Mouse (Mus musculus) gastrocnemius, adult 8-10 months (tissue): ENCODE measurements around the gene Gm20458. TPM values are rescaled to one million over a fixed set of nuclear protein-coding genes. Genes with fewer than 3 reads are reported as not detected.

Source experiments
- DNase-seq, 2 experiments: peaks; one replicate each; pipeline ENCODE4 v3.0.0; 2022; ENCODE audit warnings: low spot score in 2 of 2
- total RNA-seq, 4 experiments: library from RNA; stranded (reverse); gene quantifications; 2 replicates each; pipeline ENCODE4 v1.2.4; 2022

Gm20458 gene
- total RNA-seq, 4 experiments from 2014 or later, result 3.8 to 12.1 (median 11.8) TPM; not detected in 1

DNA sequence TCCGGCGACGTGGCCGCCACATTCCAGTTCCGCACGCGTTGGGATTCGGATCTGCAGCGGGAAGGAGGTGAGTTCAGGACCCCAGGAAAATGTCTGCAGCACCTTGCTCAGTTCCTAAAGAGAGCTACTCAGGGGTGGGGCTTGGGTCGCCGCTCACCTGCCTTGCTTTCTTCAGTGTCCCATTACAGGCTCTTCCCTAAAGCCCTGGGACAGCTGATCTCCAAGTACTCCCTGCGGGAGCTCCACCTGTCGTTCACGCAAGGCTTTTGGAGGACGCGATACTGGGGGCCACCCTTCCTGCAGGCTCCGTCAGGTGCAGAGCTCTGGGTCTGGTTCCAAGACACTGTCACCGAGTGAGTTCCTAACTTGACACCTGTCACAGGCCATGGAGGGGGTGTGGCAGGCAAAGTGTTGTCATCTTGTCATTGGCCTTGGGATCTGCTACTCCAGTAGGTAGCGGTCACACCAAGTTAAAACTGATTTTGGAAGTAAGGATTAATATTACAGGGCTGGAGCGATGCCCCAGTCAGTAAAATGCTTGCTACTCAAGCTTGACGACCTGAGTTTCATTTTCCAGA is 37.0 kb downstream of the Gm20458 start:
- peak in 1 of 2 experiments; percentile 4 for DNase-seq

DNA sequence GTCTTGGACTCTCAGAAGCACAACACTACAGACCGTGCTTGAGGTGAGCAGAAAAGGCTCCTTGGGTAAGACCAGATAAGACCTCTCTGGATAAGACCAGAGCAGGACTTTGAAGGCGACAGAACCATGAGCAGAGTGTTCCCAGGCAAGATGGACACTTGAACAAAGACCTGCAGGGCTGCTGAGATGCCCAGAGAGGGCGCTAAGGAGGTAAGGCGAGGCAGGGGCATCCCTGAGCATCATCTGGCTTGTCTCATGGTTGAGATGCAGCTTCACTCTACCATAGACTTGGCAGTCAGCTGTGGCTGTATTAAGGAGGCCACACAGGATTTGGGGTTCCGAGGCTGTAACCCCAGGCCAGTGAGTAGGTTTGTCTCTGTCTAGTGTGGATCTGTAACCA is 38.5 kb downstream of the Gm20458 start:
- DNase-seq, result no peak

DNA sequence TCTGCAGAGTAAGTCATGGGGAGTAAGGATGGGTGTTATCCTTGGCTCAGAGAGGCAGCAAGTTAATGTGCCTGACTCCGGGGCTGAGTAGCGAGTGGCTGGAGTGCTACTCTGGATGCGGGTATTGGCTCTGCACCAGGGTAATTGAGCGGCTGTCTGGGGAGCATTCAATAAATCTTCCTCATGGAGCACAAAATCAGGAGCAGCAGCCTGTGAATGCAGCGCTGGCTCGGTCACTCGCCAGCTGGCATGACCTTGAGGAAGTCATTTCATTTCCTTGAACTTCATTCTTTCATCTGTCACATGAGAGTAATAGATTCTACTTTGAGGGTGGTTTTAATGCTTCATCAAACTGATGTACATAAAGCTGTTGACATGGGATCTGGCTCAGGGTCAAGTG is 39.7 kb downstream of the Gm20458 start:
- DNase-seq, result no peak

DNA sequence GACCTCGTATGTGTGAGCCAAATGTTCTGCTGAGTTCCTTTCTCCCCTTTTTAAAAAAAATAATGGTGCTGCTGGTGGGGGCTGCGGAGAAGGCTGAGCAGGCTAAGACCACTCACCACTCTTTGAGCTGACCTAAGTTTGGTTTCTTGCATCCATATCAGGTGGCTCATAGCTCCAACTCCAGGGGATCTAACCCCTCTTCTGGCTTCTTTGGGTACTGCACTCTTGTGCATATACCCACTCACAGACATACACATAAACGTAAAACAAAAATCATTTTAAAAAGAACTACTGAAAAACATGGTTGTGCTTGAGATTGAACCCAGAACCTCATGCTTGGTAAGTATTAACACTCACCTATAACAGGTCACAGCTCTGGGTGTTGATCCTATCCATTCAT is 44.2 kb downstream of the Gm20458 start:
- DNase-seq, result no peak

DNA sequence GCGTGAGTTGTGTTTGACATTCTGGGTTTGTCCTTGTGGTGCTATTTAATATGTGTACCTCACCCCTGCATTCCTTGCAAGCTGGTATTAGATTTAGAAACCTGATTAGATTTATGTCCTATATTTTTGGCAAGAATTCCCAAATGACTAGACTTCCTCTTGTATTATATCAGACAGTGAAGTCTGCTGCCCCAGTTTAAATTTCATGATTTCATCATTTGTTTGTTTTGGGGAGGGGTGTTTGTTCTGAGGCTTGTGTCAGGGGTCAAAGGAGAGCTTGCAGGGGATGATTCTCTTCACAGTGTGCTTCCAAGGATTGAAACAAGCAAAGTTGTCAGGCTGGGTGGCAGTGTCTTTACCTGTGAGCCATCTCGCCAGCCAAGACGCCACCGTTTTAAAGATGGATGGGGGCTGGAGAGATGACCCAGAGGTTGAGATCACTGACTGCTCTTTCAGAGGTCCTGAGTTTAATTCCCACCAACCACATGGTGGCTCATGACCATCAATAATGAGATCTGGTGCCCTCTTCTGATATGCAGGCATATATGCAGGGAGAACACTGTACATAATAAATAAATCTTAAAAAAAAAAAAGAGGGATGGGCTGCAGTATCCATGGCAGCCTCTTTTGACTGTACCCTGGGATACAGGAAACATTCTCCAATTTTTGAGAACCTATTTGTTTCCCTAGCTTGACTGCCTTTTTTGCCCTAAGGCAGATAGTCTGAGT is 45.0 kb downstream of the Gm20458 start:
- no peak for DNase-seq

DNA sequence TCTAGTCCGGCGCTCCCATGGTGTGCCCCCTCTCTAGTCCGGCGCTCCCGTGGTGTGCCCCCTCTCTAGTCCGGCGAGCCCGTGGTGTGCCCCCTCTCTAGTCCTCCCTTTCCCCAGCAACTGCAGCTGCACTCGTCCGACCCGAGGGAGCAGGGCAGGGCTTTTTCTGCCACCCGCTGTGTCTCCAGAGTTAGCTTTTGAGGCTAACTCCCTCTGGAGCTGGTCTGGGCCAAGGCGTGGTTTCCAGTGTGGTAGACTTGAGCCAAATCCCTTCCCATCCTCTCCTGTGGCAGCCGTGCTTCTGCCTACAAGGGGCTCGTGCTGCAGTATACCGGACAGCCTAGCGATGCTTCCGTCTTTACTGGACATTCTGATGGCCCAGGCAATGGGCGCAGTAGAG is 47.0 kb downstream of the Gm20458 start:
- DNase-seq, result no peak

DNA sequence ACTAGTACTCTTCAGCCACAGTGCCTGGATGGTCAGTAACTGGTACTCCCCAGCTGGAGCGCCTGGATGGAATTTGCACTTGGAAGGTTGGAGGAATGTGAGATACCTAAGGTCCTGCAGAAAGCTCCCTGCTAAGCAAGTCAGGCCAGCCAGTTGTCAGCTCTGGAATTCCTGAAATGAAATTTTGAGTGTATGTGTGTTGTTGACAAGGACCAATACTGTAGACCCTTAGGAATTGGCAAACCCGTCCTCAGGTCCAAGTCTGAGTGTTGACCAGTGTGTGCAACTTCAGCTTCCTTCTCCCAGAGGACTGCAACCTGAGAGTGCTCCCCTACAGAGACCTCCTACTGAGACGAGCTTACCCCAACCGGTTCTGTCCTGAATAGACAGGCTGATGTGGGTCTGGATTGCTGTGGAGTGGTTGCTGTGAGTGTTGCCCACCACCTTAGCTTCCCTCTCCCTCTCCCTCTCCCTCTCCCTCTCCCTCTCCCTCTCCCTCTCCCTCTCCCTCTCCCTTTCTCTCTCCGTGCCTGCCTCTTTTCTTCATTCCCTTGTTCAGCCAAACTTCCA is 49.9 kb downstream of the Gm20458 start:
- DNase-seq, result no peak

DNA sequence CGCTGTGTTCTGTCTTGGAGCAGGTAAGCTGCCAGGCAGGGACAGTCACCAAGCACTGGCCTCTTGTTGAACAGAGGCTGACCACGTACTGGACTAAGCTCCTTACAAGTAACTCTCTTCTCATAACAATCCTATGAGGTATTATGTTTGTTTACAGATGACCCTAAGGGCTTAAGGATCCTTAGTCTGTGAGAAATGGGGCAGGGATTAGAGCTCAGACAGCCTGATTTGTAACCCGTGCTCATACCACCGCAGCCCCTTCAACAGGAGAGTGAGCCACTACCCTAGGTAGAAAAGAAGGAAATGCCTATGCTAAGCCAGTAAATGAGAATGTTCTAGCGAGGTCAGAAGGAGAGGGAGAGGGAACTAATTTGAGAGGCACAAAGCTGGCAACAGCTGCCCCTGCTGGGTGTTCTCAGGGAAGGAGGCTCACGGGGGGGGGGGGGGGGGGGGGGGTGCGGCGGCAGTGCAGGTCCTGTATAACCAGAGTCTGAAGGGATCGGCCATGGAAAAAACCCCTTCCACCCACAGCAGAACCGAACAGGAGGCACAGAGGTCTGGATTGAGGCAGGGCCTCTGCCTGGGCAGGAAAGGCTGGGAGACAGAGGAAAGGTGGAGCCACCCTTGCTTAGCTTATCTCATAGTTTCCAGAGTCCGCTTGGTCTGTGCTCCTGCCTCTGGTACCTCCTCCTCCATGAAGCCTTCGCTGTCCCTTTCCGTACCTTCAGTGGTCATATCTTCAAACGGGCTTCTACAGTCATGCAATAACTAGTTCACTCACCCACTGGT is 51.5 kb downstream of the Gm20458 start:
- DNase-seq, result no peak

DNA sequence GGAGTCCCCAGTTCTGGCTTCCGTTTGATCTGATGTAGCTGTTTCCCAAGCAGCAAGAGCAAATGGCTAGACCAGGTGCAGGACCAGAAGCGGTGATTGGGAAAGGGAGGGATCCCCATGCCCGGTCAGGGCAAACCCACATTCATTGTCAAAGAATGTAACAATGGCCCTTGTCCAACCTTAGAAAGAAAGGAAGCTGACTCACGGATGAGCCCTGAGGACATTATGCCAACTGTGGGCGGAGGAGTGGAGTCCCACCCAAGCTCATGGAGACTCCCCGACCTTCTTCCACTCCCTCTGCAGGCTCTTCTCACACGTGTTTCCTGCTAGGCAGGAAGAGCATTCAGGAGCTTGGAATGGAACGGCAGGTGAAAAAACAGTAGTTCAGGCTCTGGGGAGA is 52.6 kb downstream of the Gm20458 start:
- no peak for DNase-seq

DNA sequence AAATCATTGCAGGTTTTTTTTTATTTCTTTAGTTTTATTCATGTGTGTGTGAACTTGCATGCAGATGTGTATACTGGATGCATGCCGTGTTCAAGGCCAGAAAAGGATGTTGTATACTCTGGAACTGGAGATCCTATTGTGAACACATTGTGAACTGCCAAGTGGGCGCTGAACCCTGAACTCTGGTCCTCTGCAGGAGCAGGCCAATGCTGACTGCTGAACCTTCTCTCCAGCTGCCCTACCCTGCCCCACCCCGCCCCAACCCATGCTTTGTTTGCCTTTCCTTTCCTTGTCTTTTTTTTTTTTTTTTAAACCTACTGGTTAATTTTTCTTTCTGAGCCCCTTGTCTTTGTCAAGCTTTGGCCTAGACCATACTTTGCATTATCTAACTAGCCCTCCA is 54.1 kb downstream of the Gm20458 start:
- no peak for DNase-seq

DNA sequence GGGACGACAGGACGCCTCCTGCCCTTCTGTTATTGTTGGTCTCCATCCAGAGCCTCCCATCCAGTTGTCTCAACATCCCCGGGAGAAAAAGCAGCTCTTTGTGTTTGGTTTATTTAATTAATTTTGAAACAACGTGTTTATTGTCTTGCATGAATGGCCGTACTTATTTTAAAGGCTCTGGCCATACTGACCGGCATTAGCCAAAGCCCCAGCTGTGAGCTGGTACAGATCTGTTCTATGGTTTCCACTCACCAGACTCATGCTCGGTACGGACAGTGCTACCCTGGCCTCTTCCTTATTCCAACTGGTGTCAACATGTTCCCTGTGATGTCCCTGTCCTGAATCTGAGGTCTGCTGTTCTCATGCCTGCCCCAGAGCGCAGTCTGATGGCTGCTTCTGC is 55.1 kb downstream of the Gm20458 start:
- DNase-seq, result no peak

DNA sequence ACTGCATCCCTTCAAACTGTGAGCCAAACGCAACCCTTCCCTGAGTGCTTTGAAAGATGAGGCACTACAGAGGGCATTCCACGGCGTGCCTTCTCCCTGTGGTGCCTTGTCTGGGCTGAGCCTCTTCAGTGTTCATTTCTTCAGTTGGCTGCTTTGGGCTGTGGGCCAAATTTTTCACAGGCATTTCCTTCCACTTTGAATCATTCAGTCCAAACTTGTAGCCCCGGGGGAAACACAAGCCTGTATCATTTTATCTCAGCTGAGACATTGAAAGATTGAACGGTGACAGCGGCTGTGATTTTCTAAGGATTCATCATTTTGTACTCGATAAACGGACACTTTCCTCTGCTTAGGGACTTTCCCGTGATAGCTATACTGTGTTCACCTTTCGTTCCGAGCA is 55.8 kb downstream of the Gm20458 start:
- no peak for DNase-seq

DNA sequence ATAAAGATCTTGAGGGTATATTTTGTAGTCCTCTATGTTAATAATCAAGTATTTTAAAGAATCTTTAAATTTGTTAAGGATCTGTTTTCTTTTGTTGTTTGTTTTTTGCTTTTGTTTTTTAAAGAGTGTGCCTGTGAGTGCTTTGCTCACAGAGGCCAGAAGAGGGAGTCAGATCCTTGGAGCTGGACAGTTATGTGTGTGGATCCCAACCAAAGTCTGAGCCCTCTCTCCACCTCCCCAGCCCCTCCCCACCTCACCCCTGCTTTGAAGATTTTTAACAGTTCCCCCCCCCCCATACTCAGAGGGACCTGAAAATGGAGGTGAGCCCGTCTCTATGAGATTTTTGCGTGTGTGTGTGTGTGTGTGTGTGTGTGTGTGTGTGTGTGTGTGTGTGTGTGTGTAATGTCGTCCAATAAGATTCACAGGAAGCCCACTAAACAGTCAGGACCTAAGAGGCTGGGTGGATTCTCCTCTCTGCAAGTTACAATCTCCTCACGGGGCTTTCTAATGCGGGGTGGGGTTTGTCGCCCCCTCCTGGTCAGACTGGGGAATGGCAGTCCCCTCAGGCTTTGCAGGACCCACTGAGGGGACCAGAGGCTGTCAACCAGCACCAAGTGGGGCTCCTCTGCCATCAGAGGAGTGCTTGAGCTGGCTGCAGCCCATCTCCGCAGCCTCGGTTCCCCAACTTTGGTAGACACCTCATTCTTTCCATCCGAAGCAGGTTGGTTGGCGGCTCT is 56.9 kb downstream of the Gm20458 start:
- DNase-seq, result peak; percentile 27 to 35

DNA sequence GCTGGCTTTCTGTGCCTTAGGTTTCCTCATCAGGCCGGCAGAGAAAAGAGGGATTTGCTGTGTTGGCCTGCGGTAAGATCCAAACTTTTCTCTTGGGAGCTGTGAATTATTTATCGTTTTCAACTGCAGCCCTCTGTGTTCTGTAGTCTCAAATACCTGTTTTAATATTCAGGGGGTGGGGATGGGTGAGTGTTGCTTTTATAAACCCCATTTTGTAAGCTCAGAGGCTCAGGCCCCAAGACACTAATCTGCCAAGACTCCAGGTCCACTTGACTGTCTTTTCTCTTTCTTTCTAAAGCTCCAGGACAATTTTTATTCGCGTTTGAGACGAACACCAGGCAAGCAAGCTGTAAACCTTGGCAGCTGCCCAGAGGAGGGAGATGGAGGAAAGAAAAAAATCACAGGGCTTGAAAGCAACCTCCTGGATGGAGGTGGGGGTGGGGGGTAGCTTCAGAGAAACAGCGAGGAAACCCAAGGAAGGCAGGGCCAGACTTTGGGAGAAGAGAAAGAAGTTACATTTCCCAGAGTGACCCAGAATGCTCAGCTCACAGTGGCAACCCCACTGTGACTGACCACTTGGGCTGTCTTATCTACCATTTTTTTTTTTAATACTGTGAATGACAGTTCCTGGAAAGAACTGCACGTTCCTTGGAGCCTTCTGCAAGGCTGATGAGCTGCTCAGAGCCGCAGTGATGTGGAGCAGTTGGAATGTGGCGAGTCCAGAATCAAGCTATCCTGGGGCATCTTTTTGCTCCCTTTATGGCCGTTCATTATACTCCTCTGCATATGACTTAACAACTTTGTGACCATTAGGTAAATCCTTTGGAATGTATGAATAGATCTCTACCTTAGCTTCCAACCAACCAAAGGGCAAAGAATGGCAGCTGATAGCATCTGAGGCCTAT is 57.8 kb downstream of the Gm20458 start:
- no peak for DNase-seq

DNA sequence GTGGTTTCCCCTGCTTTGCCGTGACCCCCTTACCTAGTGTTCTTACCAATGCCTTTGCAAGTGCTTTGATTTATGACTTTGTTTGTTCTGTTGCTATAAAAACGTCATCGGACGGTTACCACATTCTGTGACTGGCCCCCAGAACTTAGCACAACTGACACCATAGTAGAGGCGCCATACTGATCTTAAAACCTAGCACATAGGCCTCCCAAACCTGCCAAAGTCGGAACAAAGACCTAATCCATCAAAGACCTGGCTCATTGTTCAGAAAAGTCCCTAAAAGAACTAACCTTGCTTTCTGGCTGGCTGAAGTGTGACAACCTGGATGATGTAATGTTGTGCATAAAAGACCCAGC is 58.4 kb downstream of the Gm20458 start:
- DNase-seq, result no peak

DNA sequence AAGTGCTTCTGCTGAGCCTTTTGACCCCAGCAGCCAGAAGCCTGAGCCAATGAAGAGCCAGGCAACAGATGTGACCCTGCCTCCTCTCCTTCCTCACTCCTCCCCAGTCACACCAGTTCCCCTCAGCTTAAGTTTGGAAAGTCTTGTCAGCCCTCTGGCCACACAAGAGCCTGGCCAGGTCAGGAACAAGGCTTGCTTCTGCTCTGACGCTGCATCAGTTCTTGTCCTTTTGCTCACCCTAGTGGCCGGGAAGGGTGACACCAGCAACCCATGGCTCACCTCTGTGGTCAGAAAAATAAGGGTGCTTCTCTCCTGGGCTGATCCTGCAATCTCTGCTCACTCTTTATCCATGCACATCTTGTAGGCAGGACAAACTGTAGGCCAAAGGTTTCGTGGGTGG is 60.0 kb downstream of the Gm20458 start:
- peak in 1 of 2 experiments; percentile 20 for DNase-seq

DNA sequence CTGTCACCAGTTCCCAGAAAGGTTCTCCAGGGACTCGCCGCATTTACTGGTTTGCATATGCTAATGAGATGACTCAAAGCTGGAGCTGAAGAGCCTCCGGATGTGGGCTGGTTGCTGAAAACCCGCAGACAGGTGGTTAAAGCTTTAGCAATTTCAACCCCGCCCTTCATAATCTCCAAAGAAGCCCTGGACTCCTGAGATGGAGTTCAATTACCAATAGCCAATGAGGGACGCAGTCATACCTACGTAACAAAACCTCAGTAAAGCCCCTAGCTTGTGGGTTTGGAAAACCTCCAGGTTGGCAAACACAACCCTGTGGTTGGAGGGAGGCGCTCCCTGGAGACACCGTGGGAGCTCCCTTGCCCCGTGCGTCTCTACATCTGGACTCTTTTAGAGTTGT is 61.1 kb downstream of the Gm20458 start:
- no peak for DNase-seq

DNA sequence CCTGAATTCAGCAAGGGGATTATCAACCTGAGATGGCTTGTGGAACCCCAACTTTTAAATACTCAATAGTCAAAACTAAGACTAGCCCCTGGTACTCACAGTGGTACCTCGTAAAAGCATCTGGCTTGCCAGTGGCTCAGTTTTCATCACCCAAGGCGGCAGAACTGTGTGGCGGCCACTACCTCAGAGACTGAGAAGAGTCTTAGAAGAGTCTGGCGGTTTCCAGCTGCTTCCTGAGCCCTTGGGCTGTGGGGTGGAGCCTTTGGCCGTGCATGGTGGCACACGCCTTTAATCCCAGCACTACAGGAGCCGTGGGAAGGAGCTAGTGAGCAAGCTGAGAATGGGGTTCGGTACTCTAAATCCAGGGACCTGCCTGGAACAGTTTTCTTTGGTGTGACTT is 61.5 kb downstream of the Gm20458 start:
- DNase-seq, result no peak

DNA sequence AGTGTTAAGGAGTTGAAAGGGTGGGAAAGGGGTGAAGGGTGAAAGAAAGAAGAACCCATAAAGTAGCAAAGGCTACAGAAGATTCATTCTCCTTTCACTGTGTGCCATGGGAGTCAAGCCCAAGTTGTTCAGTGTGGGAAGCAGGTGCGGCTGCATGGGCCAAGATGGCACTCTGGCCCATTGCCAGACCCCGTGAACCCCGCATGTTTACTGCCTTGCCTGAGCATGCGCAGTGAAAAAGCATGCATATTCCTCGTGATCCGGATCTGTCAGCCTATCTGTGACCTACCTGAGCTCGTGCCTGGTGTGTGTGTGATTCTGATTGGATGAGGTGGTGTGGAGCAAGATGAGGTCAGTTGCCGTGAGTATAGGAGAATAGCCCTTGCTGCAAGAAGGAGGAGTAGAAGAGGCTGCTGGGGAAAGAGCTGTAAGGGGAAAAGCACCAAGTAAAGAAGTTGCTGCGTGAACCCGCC is 62.6 kb downstream of the Gm20458 start:
- peak in 1 of 2 experiments; percentile 7 for DNase-seq

DNA sequence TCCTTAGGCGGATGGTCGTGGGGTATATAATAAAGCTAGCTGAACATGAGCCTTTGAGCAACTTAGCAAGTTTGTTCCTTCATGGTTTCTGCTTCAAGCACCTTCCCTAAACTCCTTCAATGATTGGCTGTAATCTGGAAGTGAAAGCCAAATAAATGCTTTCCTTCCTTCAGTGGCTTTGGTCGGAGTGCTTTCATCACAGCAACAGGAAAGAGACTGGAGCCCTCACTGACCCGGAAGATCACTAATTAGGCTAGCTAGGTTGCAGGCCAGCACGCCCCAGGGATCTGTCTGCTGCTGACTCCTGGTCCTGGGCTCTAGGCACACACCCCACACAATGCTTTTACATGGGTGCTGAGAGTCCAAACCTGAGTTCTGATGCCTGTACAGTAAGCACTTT is 67.8 kb downstream of the Gm20458 start:
- no peak for DNase-seq
